Mouse (Mus musculus) liver, embryonic 16.5 days (tissue): ENCODE results near the gene Rpap1. TPM values are rescaled to one million over a fixed set of nuclear protein-coding genes. Genes with fewer than 3 reads are reported as not detected.

ENCODE experiments used
- ATAC-seq: fragments of 200-750 bp; cut with Nextera tagmentation; 2 replicates; pipeline ENCODE4 v1.8.0; 2017; ENCODE audit warnings: low read depth, mild to moderate bottlenecking, moderate number of reproducible peaks, moderate library complexity
- H3K27ac ChIP-seq: fragments of 300-500 bp; sonication (generic); 2 replicates; pipeline ENCODE4 v1.5.1; 2014; ENCODE audit warnings: mild to moderate bottlenecking, low read length
- H3K27me3 ChIP-seq: fragments of 300-500 bp; sonication (generic); 2 replicates; pipeline ENCODE4 v1.6.1; 2014; ENCODE audit warnings: low read depth, low read length, mixed read lengths; ENCODE audit not compliant: control insufficient read depth, insufficient read depth
- H3K36me3 ChIP-seq: fragments of 300-500 bp; sonication (generic); 2 replicates; pipeline ENCODE4 v1.6.1; 2014; ENCODE audit warnings: mild to moderate bottlenecking; ENCODE audit not compliant: control insufficient read depth, insufficient read depth
- H3K4me1 ChIP-seq: fragments of 300-500 bp; sonication (generic); 2 replicates; pipeline ENCODE4 v1.6.1; 2014; ENCODE audit warnings: low read depth, low read length, mixed read lengths; ENCODE audit not compliant: control insufficient read depth
- H3K4me2 ChIP-seq: fragments of 300-500 bp; sonication (generic); 2 replicates; pipeline ENCODE4 v1.6.1; 2014; ENCODE audit warnings: low read depth, low read length, mixed read lengths
- H3K4me3 ChIP-seq: fragments of 300-500 bp; sonication (generic); 2 replicates; pipeline ENCODE4 v1.5.1; 2014; ENCODE audit warnings: low read depth, mild to moderate bottlenecking, low read length
- H3K9ac ChIP-seq: fragments of 300-500 bp; sonication (generic); 2 replicates; pipeline ENCODE4 v1.6.1; 2014; ENCODE audit warnings: low read depth, low read length
- H3K9me3 ChIP-seq: fragments of 300-500 bp; sonication (generic); replicated peaks from 2 replicates; pipeline ENCODE4 v1.6.1; 2016; ENCODE audit warnings: low read length; ENCODE audit not compliant: control insufficient read depth
- WGBS: fragments of 180-500 bp; shearing (Covaris S2); extraction: QIAGEN DNeasy Blood & Tissue Kit; methylation state at CpG from one replicate; pipeline ENCODE4 v1.1.7; 2014; ENCODE audit not compliant: insufficient replicate concordance; 5-methylcytosine and 5-hydroxymethylcytosine counted together
- polyA plus RNA-seq: library from polyadenylated mRNA; unstranded; fragments of >200 nt; fragmentation: Nextera tagmentation; extraction: Ambion mirVana; gene quantifications from 2 replicates; pipeline ENCODE4 v1.2.1, GENCODE M21; 2015

Rpap1 gene
- polyA plus RNA-seq, 1 experiment from 2014 or later, result 9.1 TPM

DNA sequence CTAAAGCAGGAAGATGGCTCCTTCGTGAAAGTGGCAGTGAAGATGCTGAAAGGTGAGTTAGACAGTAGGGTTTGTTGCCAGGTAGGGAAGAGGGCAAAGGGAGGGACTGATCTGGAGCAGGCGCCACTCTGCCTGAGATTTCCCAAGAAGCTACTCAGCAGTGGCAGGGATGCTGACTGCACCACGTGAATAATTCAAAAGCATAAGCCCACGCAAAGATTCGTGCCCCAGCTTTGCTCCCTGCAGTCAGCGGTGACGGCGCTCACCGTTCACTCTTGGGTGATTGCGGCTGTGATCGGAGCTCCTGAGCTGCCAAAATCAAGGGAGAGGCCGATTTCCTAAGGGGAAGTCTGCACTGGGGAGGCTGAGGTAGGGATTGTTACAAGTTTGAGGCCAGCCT is 23.6 kb upstream of the Rpap1 start:
- no peaks in the 10 kb centered on the region for H3K27me3 ChIP-seq
- no peak for ATAC-seq
- WGBS, result 70% methylated on average over 12 of the region's 12 CpGs
- no peak overlapping the region for H3K27ac ChIP-seq
- H3K9me3 ChIP-seq, result no peaks in the 10 kb centered on the region
- no peaks in the 10 kb centered on the region for H3K36me3 ChIP-seq
- no peak overlapping the region for H3K9ac ChIP-seq
- H3K4me3 ChIP-seq, result no peak overlapping the region
- no peaks in the 10 kb centered on the region; the same call in 1 of the 2 replicates for H3K4me1 ChIP-seq
- H3K4me2 ChIP-seq, result no peak overlapping the region

GRCm38 (mm10) chr2:119808881-119809280 is 21.5 kb upstream of the Rpap1 start:
- no peak for ATAC-seq
- WGBS, result 39% methylated on average over 4 of the region's 4 CpGs
- no peaks in the 10 kb centered on the region for H3K27me3 ChIP-seq
- H3K27ac ChIP-seq, result no peak overlapping the region
- no peak overlapping the region for H3K4me2 ChIP-seq
- no peak overlapping the region for H3K9ac ChIP-seq
- H3K9me3 ChIP-seq, result no peaks in the 10 kb centered on the region
- no peaks in the 10 kb centered on the region for H3K36me3 ChIP-seq
- H3K4me1 ChIP-seq, result no peaks in the 10 kb centered on the region; the same call in 1 of the 2 replicates
- no peak overlapping the region for H3K4me3 ChIP-seq

DNA sequence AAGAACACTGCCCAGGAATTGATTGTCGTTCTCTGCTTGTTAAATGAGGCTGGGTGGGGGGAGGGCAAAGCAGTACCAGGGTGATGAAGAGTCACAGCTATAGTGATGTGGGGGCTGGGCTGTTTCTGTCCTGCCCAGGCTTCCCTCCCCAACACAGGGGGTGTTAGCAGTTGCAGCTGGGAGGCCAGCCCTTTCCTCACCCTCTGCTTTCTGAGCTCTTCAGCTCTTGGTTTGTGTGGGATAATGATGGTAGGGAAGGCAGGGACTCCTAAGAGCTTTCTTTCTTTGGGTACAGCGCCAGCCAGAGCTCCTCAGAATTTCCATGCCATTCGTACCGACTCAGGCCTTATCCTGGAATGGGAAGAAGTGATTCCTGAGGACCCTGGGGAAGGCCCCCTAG is 21.1 kb upstream of the Rpap1 start:
- Histone ChIP-seq H3K27ac (no peak overlapping the region), H3K9me3 (no peaks in the 10 kb centered on the region), H3K27me3 (no peaks in the 10 kb centered on the region), H3K4me1 (no peaks in the 10 kb centered on the region; the same call in 1 of the 2 replicates), H3K9ac (no peak overlapping the region), H3K4me3 (no peak overlapping the region), H3K36me3 (no peaks in the 10 kb centered on the region), H3K4me2 (no peak overlapping the region)
- WGBS, result 47% methylated on average over 4 of the region's 4 CpGs
- ATAC-seq, result no peak

- Histone ChIP-seq H3K9me3 (no peaks in the 10 kb centered on the region), H3K27ac (no peak overlapping the region), H3K4me3 (no peak overlapping the region), H3K36me3 (no peaks in the 10 kb centered on the region), H3K27me3 (peaks cover 17% of the 10 kb centered on the region), H3K4me2 (no peak overlapping the region), H3K9ac (no peak overlapping the region), H3K4me1 (no peaks in the 10 kb centered on the region; the same call in 1 of the 2 replicates)
- ATAC-seq, result no peak
- WGBS, result 58% methylated on average over 8 of the region's 8 CpGs
These were observed 18.2 kb upstream of the Rpap1 start for GRCm38 (mm10) chr2:119805536-119805935.

- ATAC-seq, result no peak
- H3K27me3 ChIP-seq, result peaks cover 25% of the 10 kb centered on the region
- WGBS, result 61% methylated on average over 9 of the region's 9 CpGs
These were observed 17.4 kb upstream of the Rpap1 start for GRCm38 (mm10) chr2:119804776-119805175.

GRCm38 (mm10) chr2:119804275-119804628 is 16.9 kb upstream of the Rpap1 start:
- Histone ChIP-seq H3K27ac (no peak overlapping the region), H3K36me3 (no peaks in the 10 kb centered on the region), H3K9me3 (no peaks in the 10 kb centered on the region), H3K4me3 (no peak overlapping the region), H3K9ac (no peak overlapping the region), H3K4me1 (peaks cover 3% of the 10 kb centered on the region; the same call in 1 of the 2 replicates), H3K4me2 (no peak overlapping the region), H3K27me3 (peaks cover 30% of the 10 kb centered on the region)
- no peak for ATAC-seq
- 55% methylated on average over 5 of the region's 5 CpGs for WGBS

More at GRCm38 (mm10) chr2:119804776-119805175, 17.4 kb upstream of the Rpap1 start:
- Histone ChIP-seq H3K9me3 (no peaks in the 10 kb centered on the region), H3K9ac (no peak overlapping the region), H3K4me2 (no peak overlapping the region), H3K4me1 (peaks cover under 1% of the 10 kb centered on the region; the same call in 1 of the 2 replicates), H3K27ac (no peak overlapping the region), H3K36me3 (no peaks in the 10 kb centered on the region), H3K4me3 (no peak overlapping the region)

DNA sequence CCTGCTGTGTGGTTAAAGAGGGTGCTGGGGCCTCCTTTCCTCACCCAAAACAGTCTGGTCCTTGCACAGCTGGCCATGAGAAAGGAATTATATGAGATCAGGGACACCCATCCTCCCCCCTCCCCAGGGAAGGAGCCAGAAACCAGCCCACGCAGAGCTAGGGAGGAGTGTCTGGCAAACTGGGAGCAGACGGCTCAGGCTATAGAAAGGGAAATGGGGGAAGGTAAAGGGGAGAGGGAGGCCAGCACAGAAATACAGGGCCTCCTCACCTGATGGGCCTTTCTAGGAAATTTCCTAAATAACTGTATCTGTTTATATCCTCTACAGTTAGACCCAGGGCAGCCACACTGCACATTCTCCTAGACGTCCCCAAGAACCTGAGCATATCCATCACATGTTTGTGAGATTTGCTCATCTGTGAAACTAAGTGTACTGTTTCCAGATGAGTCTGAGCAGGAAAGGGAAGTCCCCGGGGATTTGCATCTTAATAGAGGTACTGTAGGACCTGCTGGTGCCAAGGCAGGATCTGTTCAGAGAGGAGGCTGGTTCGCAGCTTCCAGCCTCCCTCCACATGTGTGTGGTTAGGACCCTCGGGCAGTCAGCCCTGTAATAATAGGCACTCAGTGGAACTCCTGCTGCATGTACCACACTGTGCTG is 16.4 kb upstream of the Rpap1 start:
- Histone ChIP-seq H3K27me3 (peaks cover 35% of the 10 kb centered on the region), H3K4me2 (no peak overlapping the region), H3K4me1 (peaks cover 3% of the 10 kb centered on the region; the same call in 1 of the 2 replicates), H3K4me3 (no peak overlapping the region), H3K9me3 (no peaks in the 10 kb centered on the region), H3K27ac (no peak overlapping the region), H3K9ac (no peak overlapping the region), H3K36me3 (no peaks in the 10 kb centered on the region)
- ATAC-seq, result no peak
- 45% methylated on average over 6 of the region's 6 CpGs for WGBS

DNA sequence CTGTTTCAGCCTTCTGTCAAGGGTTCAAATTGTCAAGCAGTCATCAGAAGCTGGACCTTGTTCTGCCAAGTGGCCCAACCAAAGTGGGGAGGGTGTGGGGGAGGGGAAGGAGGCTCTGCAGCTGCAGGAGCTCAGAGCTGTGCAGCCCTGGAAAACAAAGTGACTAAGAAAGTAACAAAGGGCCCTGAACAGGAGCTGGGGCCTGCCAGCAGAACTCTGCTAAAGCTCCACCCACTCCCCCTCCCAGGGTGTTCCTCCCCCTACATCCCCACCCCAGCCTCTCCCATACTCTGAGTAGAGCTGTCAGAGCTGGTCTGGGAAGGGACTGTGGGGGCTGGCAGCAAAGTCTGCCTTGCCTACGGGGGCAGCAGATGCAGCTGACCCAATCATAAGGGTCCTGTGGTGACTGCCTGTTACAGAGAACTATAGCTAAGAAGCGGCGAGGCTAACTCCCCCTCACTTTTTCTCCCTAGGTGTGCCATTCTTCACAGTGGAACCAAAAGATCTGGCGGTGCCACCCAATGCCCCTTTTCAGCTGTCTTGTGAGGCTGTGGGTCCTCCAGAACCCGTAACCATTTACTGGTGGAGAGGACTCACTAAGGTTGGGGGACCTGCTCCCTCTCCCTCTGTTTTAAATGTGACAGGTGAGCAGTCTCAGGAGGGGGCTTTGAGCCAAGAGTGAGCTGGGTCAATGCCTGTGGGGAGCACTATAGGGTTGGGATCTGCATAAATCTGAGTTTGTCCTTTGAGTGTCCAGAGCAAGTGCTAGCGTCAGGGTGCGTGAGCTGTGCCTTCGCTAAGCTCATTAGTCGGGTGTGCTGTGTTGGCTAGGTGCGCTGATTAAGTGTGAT is 15.7 kb upstream of the Rpap1 start:
- ATAC-seq, result no peak

More for the DNA sequence above, 15.7 kb upstream of the Rpap1 start:
- Histone ChIP-seq H3K9me3 (no peaks in the 10 kb centered on the region), H3K4me1 (peaks cover 3% of the 10 kb centered on the region; the same call in 1 of the 2 replicates), H3K27me3 (peaks cover 42% of the 10 kb centered on the region), H3K4me3 (no peak overlapping the region), H3K36me3 (no peaks in the 10 kb centered on the region), H3K4me2 (no peak overlapping the region), H3K27ac (no peak overlapping the region), H3K9ac (no peak overlapping the region)
- WGBS, result 63% methylated on average over 10 of the region's 10 CpGs
